Mouse (Mus musculus): ENCODE data around the gene Asb12. TPM values are rescaled to one million over a fixed set of nuclear protein-coding genes. Genes with fewer than 3 reads are reported as not detected.

Gene Asb12
- total and polyA plus RNA-seq, 2 experiments from 2014 or later = 7.6 to 16.3 TPM

DNA sequence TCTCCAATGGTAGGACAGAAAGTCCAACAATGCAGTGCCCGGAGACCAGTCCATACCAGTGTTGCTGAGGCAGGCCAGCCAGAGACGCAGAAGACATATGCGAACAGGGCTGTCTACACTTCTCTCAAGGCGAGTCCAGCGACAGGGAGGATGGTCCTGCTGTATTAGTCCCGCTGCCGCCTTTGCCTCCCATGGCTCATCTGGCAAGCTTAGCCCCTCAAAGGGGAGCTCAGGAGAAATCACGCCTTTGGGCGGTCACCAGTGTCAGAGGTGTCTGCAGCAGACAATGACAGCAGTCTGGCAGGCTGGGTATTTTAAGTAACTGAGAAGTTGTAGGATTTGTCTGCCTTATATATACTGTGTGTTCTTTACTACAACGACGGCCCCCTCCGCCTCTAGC is 114.4 kb downstream of the Asb12 start:
- WGBS = 32% methylated on average over 12 of the region's 12 CpGs
- DNase-seq (ENCODE audit: low spot score) = peak; percentile 23

DNA sequence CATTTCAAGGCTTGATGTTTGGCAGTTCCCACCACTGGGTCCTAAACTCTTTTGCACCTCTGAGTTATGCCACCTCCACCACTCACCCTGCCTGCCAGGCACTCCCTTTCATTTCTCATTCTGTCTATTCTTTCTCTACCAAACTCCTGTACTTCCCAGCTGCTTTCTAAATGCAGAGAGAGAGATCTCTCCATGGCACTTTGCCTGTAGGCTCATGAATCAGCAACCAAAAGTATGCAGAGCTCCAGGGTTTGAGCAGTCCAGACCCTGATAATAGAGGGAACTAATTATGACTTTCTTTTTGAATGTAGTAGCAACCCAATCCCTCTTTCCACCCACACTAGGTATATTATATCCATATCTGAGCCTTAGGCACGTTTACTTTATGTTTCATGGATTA is 115.5 kb downstream of the Asb12 start:
- Histone ChIP-seq H3K4me3 (ENCODE audit: low read depth, low read length) (no peak overlapping the region), H3K27ac (ENCODE audit: low read depth) (peak overlapping the region; percentile 17; the same call in 1 of the 2 replicates), H3K4me1 (ENCODE audit: control insufficient read depth, insufficient read depth) (no peaks in the 10 kb centered on the region), H3K9ac (replicated peaks; ENCODE audit: low read depth, low read length) (no peak overlapping the region), H3K27me3 (ENCODE audit: control insufficient read depth, insufficient read depth, low read length) (no peaks in the 10 kb centered on the region), H3K36me3 (replicated peaks; ENCODE audit: control insufficient read depth, insufficient read depth, low read length) (no peaks in the 10 kb centered on the region), H3K9me3 (replicated peaks; ENCODE audit: control insufficient read depth, low read length) (no peaks in the 10 kb centered on the region), H3K4me2 (ENCODE audit: low read depth, low read length) (0 out of 2 replicates have a peak overlapping the region, but pooled peaks have one; percentile 6)
- ATAC-seq (ENCODE audit: insufficient read depth, low read depth) (no peak), DNase-seq (ENCODE audit: low spot score) (no peak)
- TF ChIP-seq EP300 (IDR thresholded peaks at IDR 0.05; ENCODE audit: low read depth) = no peak
- TF ChIP-seq CTCF (IDR thresholded peaks at IDR 0.05; ENCODE audit: low read depth) = no peak
- 43% methylated on average over 1 of the region's 1 CpGs for WGBS

More for the DNA sequence above, 114.4 kb downstream of the Asb12 start:
- peak overlapping the region; percentile 63 for H3K9ac ChIP-seq (replicated peaks; ENCODE audit: low read depth, low read length)
- peak overlapping the region; percentile 63 for H3K4me2 ChIP-seq (ENCODE audit: low read depth, low read length)
- no peaks in the 10 kb centered on the region for H3K9me3 ChIP-seq (replicated peaks; ENCODE audit: control insufficient read depth, low read length)
- H3K27ac ChIP-seq (ENCODE audit: low read depth) = peak overlapping the region; percentile 91
- peak overlapping the region; percentile 71 for H3K4me3 ChIP-seq (ENCODE audit: low read depth, low read length)
- no peaks in the 10 kb centered on the region for H3K36me3 ChIP-seq (replicated peaks; ENCODE audit: control insufficient read depth, insufficient read depth, low read length)
- TF ChIP-seq CTCF (IDR thresholded peaks at IDR 0.05; ENCODE audit: low read depth) (no peak), EP300 (IDR thresholded peaks at IDR 0.05; ENCODE audit: low read depth) (no peak)
- H3K4me1 ChIP-seq (ENCODE audit: control insufficient read depth, insufficient read depth) = no peaks in the 10 kb centered on the region
- ATAC-seq (ENCODE audit: insufficient read depth, low read depth) = 0 out of 2 replicates have a peak, but pooled peaks have one; percentile 14
- no peaks in the 10 kb centered on the region for H3K27me3 ChIP-seq (ENCODE audit: control insufficient read depth, insufficient read depth, low read length)

DNA sequence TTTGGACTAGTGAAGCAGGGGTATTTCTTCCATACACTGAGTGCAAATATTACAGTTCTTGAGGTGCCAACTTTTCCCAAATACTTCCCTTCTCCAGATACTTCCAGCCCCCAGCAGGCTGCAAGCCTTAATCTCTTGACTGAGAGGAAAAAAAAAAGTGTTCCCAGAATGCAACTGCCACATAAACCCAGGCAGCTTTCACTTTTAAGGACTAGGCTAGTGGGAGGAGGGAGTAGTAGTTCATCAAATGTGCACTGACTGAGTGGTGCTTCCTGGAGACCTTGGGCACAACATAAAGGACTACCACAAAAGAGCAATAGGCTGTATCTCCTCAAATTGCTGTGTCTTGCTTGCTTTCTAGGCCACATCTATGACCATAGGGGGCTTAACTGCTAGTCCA is 116.5 kb downstream of the Asb12 start:
- no peaks in the 10 kb centered on the region for H3K9me3 ChIP-seq (replicated peaks; ENCODE audit: control insufficient read depth, low read length)
- no peak overlapping the region for H3K27ac ChIP-seq (ENCODE audit: low read depth)
- H3K36me3 ChIP-seq (replicated peaks; ENCODE audit: control insufficient read depth, insufficient read depth, low read length) = no peaks in the 10 kb centered on the region
- no peak for TF ChIP-seq EP300 (IDR thresholded peaks at IDR 0.05; ENCODE audit: low read depth)
- TF ChIP-seq CTCF (IDR thresholded peaks at IDR 0.05; ENCODE audit: low read depth) = no peak
- H3K4me1 ChIP-seq (ENCODE audit: control insufficient read depth, insufficient read depth) = no peaks in the 10 kb centered on the region
- no peak overlapping the region for H3K4me2 ChIP-seq (ENCODE audit: low read depth, low read length)
- DNase-seq (ENCODE audit: low spot score) = no peak
- no peak overlapping the region for H3K9ac ChIP-seq (replicated peaks; ENCODE audit: low read depth, low read length)
- ATAC-seq (ENCODE audit: insufficient read depth, low read depth) = no peak
- no peak overlapping the region for H3K4me3 ChIP-seq (ENCODE audit: low read depth, low read length)
- no peaks in the 10 kb centered on the region for H3K27me3 ChIP-seq (ENCODE audit: control insufficient read depth, insufficient read depth, low read length)

DNA sequence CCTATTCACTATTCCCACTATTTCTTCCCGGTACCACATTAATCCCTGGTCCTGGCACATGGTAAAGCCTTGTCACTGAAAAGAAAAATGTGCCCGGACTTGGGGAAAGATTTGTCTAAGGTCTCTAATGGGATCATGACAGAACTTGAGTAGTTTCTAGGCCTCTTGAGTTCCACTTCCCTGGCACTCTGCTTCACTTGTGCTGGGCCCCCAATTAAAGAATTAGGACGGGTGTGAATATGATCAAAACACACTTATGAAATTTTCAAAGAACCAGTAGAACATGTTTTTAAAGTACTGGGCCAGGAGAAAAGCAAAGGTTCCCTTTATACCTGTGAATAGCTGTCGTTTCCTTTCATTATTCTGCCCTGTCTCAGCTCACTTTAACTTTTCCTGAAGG is 119.3 kb downstream of the Asb12 start:
- DNase-seq (ENCODE audit: low spot score) = no peak
- WGBS = 70% methylated on average over 4 of the region's 4 CpGs

DNA sequence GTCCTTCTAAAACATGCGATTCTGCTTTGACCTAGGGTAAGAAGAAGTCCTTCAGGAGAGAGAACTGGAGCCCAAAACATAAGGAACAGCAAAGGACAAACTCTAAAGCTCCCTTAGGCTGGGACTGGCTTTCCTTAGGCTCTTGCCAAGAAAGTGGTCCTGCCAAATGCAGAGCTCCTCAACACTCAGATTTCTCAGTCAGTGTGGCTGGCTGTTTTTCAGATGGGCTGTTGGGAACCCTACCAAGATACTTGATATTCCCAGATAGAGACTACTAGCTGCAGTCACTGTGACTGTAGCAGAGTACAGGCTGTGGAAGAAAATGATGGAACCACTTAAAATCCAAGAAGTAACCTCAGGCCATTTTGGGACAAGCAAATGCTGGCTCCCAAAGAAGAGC is 120.6 kb downstream of the Asb12 start:
- H3K27ac ChIP-seq (ENCODE audit: low read depth) = no peak overlapping the region
- TF ChIP-seq CTCF (IDR thresholded peaks at IDR 0.05; ENCODE audit: low read depth) (no peak), EP300 (IDR thresholded peaks at IDR 0.05; ENCODE audit: low read depth) (no peak)
- H3K4me2 ChIP-seq (ENCODE audit: low read depth, low read length) = no peak overlapping the region
- DNase-seq (ENCODE audit: low spot score) (no peak), ATAC-seq (ENCODE audit: insufficient read depth, low read depth) (no peak)
- no peaks in the 10 kb centered on the region for H3K27me3 ChIP-seq (ENCODE audit: control insufficient read depth, insufficient read depth, low read length)
- H3K4me3 ChIP-seq (ENCODE audit: low read depth, low read length) = no peak overlapping the region
- no peaks in the 10 kb centered on the region for H3K36me3 ChIP-seq (replicated peaks; ENCODE audit: control insufficient read depth, insufficient read depth, low read length)
- no peak overlapping the region for H3K9ac ChIP-seq (replicated peaks; ENCODE audit: low read depth, low read length)
- H3K4me1 ChIP-seq (ENCODE audit: control insufficient read depth, insufficient read depth) = no peaks in the 10 kb centered on the region
- WGBS = 86% methylated on average over 1 of the region's 1 CpGs
- no peaks in the 10 kb centered on the region for H3K9me3 ChIP-seq (replicated peaks; ENCODE audit: control insufficient read depth, low read length)

More for the DNA sequence above, 119.3 kb downstream of the Asb12 start:
- Histone ChIP-seq H3K9me3 (replicated peaks; ENCODE audit: control insufficient read depth, low read length) (no peaks in the 10 kb centered on the region), H3K4me1 (ENCODE audit: control insufficient read depth, insufficient read depth) (no peaks in the 10 kb centered on the region), H3K9ac (replicated peaks; ENCODE audit: low read depth, low read length) (no peak overlapping the region), H3K36me3 (replicated peaks; ENCODE audit: control insufficient read depth, insufficient read depth, low read length) (no peaks in the 10 kb centered on the region), H3K4me3 (ENCODE audit: low read depth, low read length) (no peak overlapping the region), H3K4me2 (ENCODE audit: low read depth, low read length) (no peak overlapping the region), H3K27ac (ENCODE audit: low read depth) (no peak overlapping the region), H3K27me3 (ENCODE audit: control insufficient read depth, insufficient read depth, low read length) (no peaks in the 10 kb centered on the region)
- no peak for ATAC-seq (ENCODE audit: insufficient read depth, low read depth)
- TF ChIP-seq EP300 (IDR thresholded peaks at IDR 0.05; ENCODE audit: low read depth) = no peak
- no peak for TF ChIP-seq CTCF (IDR thresholded peaks at IDR 0.05; ENCODE audit: low read depth)

Other genes with a start within 250 kb of the Asb12 start
- 6.9 and 7.0 TPM in 2 replicates for gene Amer1, start 113.1 kb downstream of the Asb12 start, total RNA-seq (2014; rRNA removed; ENCODE audit: low replicate concordance)
- 3.8 and 4.0 TPM in 2 replicates for gene Amer1, start 113.1 kb downstream of the Asb12 start, polyA plus RNA-seq (2015; fragmentation: Nextera tagmentation; extraction: Ambion mirVana)
- not detected in 2 replicates for gene Pfn5, start 117 bp upstream of the Asb12 start, total RNA-seq (2014; rRNA removed; ENCODE audit: low replicate concordance)
- not detected in 2 replicates for gene Pfn5, start 117 bp upstream of the Asb12 start, polyA plus RNA-seq (2015; fragmentation: Nextera tagmentation; extraction: Ambion mirVana)
- 4.0 and 4.2 TPM in 2 replicates for gene Zc4h2, start 100.5 kb upstream of the Asb12 start, total RNA-seq (2014; rRNA removed; ENCODE audit: low replicate concordance)
- gene Zc4h2, start 100.5 kb upstream of the Asb12 start, polyA plus RNA-seq (2015; fragmentation: Nextera tagmentation; extraction: Ambion mirVana) = 3.2 and 3.9 TPM in 2 replicates
- 0.53 and 1.7 TPM in 2 replicates for gene Zc3h12b, start 153.7 kb upstream of the Asb12 start, total RNA-seq (2014; rRNA removed; ENCODE audit: low replicate concordance)
- 0.55 and 0.63 TPM in 2 replicates for gene Zc3h12b, start 153.7 kb upstream of the Asb12 start, polyA plus RNA-seq (2015; fragmentation: Nextera tagmentation; extraction: Ambion mirVana)